11 mouse cellular contexts compared by ENCODE assay signal in the genomic region with DNA sequence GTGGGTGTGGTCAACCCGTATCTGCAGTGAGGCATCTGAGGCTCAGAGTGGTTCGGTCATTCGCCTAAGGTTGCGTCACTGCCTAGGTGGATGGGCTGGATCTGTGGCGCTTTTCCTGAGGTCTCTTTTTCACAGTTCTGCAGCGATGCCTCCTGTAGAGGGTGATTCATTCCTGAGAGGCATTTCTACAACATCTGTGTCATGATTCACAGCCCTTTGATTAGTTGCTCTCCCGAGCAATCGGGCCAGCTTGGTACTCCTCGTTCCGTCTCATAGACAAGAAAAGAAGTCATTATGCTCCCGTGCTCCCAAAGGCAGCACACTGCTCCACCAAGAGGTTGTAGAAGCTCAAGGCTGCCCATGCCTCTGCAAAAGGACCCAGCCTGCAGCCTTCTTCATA. TPM values are rescaled to one million over a fixed set of nuclear protein-coding genes. Genes with fewer than 3 reads are reported as not detected.
DNase-seq lines count a peak whose midpoint lies in the region; ATAC-seq and TF ChIP-seq lines count a peak whose summit lies in the region.
"Had no signal": no experiment of that assay in that cellular context is flagged by ENCODE, and none has a peak within 500 bp of the region (broad histone marks: within the 10 kb centered on the region; RNA-seq: fewer than 3 reads in every experiment).

No protein-coding gene starts in this region.

- H3K27ac ChIP-seq in liver, postnatal 0 days (ENCODE audit: low read depth), result no peak overlapping the region
- H3K27ac ChIP-seq in stomach, embryonic 16.5 days (ENCODE audit: low read length), result no peak overlapping the region; the same call in 1 of the 2 replicates
- no peak overlapping the region for H3K27ac ChIP-seq in forebrain, embryonic 10.5 days
- H3K27ac ChIP-seq: embryonic facial prominence, embryonic 12.5 days; liver, embryonic 13.5 days; neural tube, embryonic 12.5 days had no signal

- TF ChIP-seq EP300 in liver, postnatal 0 days (IDR thresholded peaks at IDR 0.05; ENCODE audit: low read depth), result no peak

- H3K36me3 ChIP-seq in liver, postnatal 0 days (replicated peaks; ENCODE audit: insufficient read depth, low read length), result no peaks in the 10 kb centered on the region
- no peaks in the 10 kb centered on the region for H3K36me3 ChIP-seq in stomach, embryonic 16.5 days (ENCODE audit: control insufficient read depth, insufficient read depth, low read length)
- H3K36me3 ChIP-seq in forebrain, embryonic 10.5 days (replicated peaks), result no peaks in the 10 kb centered on the region
- H3K36me3 ChIP-seq: embryonic facial prominence, embryonic 12.5 days; liver, embryonic 13.5 days; neural tube, embryonic 12.5 days had no signal

- DNase-seq in liver, postnatal 0 days, result no peak
- no peak for DNase-seq in liver
- DNase-seq in frontal cortex, adult 2 months (ENCODE audit: extremely low spot score in 1 of 2, low spot score in 1 of 2), result peak; percentile 50 to 75
- DNase-seq in layer of hippocampus, postnatal 10 days (ENCODE audit: low spot score in 2 of 2), result peak; percentile 25 to 32
- DNase-seq in gastrocnemius, postnatal 14 days, result no peak
- no peak for DNase-seq in forebrain, embryonic 10.5 days (ENCODE audit: extremely low spot score, low spot score)
- DNase-seq: liver, embryonic 13.5 days had no signal

- no peaks in the 10 kb centered on the region for H3K9me3 ChIP-seq in liver, postnatal 0 days (ENCODE audit: low read length)
- H3K9me3 ChIP-seq in stomach, embryonic 16.5 days (replicated peaks; ENCODE audit: control insufficient read depth, low read length), result no peaks in the 10 kb centered on the region
- H3K9me3 ChIP-seq in forebrain, embryonic 10.5 days, result no peaks in the 10 kb centered on the region
- H3K9me3 ChIP-seq: embryonic facial prominence, embryonic 12.5 days; liver, embryonic 13.5 days; neural tube, embryonic 12.5 days had no signal

- 56% methylated on average over 11 of the region's 11 CpGs for WGBS in liver, postnatal 0 days (ENCODE audit: insufficient replicate concordance)
- WGBS in stomach, embryonic 16.5 days, result 48% methylated on average over 11 of the region's 11 CpGs
- WGBS in forebrain, embryonic 10.5 days, result 85% methylated on average over 11 of the region's 11 CpGs

- no peak overlapping the region for H3K4me2 ChIP-seq in liver, postnatal 0 days (ENCODE audit: low read depth, low read length)
- no peak overlapping the region for H3K4me2 ChIP-seq in stomach, embryonic 16.5 days (ENCODE audit: low read depth, low read length)
- H3K4me2 ChIP-seq: embryonic facial prominence, embryonic 12.5 days; liver, embryonic 13.5 days; neural tube, embryonic 12.5 days had no signal

- peaks cover 5% of the 10 kb centered on the region for H3K4me1 ChIP-seq in liver, postnatal 0 days (ENCODE audit: insufficient read depth)
- H3K4me1 ChIP-seq in stomach, embryonic 16.5 days (ENCODE audit: control insufficient read depth, insufficient read depth, low read length), result 0 out of 2 replicates have a peak, but pooled peaks cover 8% of the 10 kb centered on the region
- H3K4me1 ChIP-seq in forebrain, embryonic 10.5 days, result peaks cover 3% of the 10 kb centered on the region; the same call in 1 of the 2 replicates
- H3K4me1 ChIP-seq: embryonic facial prominence, embryonic 12.5 days; neural tube, embryonic 12.5 days had no signal

- no peak overlapping the region for H3K4me3 ChIP-seq in liver, postnatal 0 days (ENCODE audit: low read depth, low read length)
- no peak overlapping the region for H3K4me3 ChIP-seq in stomach, embryonic 16.5 days (replicated peaks; ENCODE audit: low read length)
- no peak overlapping the region for H3K4me3 ChIP-seq in forebrain, embryonic 10.5 days
- H3K4me3 ChIP-seq: embryonic facial prominence, embryonic 12.5 days; liver, embryonic 13.5 days; neural tube, embryonic 12.5 days had no signal

- no peak overlapping the region for H3K9ac ChIP-seq in liver, postnatal 0 days (replicated peaks)
- H3K9ac ChIP-seq in stomach, embryonic 16.5 days (ENCODE audit: low read length), result no peak overlapping the region
- H3K9ac ChIP-seq: embryonic facial prominence, embryonic 12.5 days; liver, embryonic 13.5 days; neural tube, embryonic 12.5 days had no signal

- no peaks in the 10 kb centered on the region for H3K27me3 ChIP-seq in liver, postnatal 0 days (ENCODE audit: insufficient read depth, low read length)
- H3K27me3 ChIP-seq in stomach, embryonic 16.5 days (ENCODE audit: control insufficient read depth, insufficient read depth, low read length), result no peaks in the 10 kb centered on the region
- H3K27me3 ChIP-seq in forebrain, embryonic 10.5 days (ENCODE audit: poor library complexity, severe bottlenecking), result no peaks in the 10 kb centered on the region
- H3K27me3 ChIP-seq: neural tube, embryonic 12.5 days had no signal

- ATAC-seq in liver, postnatal 0 days, result peak; percentile 23; the same call in 1 of the 2 replicates
- ATAC-seq in stomach, embryonic 16.5 days (ENCODE audit: insufficient read depth, low FRiP score), result 0 out of 2 replicates have a peak, but pooled peaks have one; percentile 11
- no peak for ATAC-seq in CD4-positive, CD25-positive, alpha-beta regulatory T cell, adult 4 months

- TF ChIP-seq CTCF in liver, postnatal 0 days (IDR thresholded peaks at IDR 0.05; ENCODE audit: low read depth), result 0 out of 2 replicates have a peak, but pooled peaks have one; percentile 6

- intact Hi-C loops in gastrocnemius, postnatal 14 days (cut with DNase I; ENCODE audit: low total_unique reads), result no loop called here

RNA-seq across cellular contexts. Expression of gene Cmtm8, which starts 11.4 kb away (rescaled TPM):
- 109 and 110 TPM in 2 replicates for polyA plus RNA-seq in liver, postnatal 0 days (2015; fragmentation: Nextera tagmentation; extraction: Ambion mirVana)
- 4.7 and 4.8 TPM in 2 replicates for polyA plus RNA-seq in frontal cortex, adult 2 months (2012; rRNA removed)
- total RNA-seq in layer of hippocampus, postnatal 10 days (2021), result 1 to 10 TPM; 1.7 to 2.9 TPM
- 59.5 and 65.6 TPM in 2 replicates for polyA plus RNA-seq in stomach, embryonic 16.5 days (2015; fragmentation: Nextera tagmentation; extraction: Ambion mirVana)
- total RNA-seq in gastrocnemius, postnatal 14 days (2021), result 1 to 10 TPM; 2.8 to 3.7 TPM
- 22.8 and 23.0 TPM in 2 replicates for polyA plus RNA-seq in forebrain, embryonic 10.5 days (2016; fragmentation: Nextera tagmentation; extraction: Ambion mirVana)
- not detected for polyA plus RNA-seq in CD4-positive, CD25-positive, alpha-beta regulatory T cell, adult 4 months (2017; shearing (Covaris generic))

Comparison
In these comparisons a context has a peak if more than half of its experiments do, and no peak if none do; other contexts are left out.
1. DNase-seq: peak in frontal cortex, adult 2 months (2 of 2) and layer of hippocampus, postnatal 10 days (2 of 2); none in liver, postnatal 0 days (single experiment), liver (single experiment), gastrocnemius, postnatal 14 days (single experiment) and forebrain, embryonic 10.5 days (single experiment).